Mouse (Mus musculus): ENCODE measurements around the gene Ispd.

The Ispd gene

DNA sequence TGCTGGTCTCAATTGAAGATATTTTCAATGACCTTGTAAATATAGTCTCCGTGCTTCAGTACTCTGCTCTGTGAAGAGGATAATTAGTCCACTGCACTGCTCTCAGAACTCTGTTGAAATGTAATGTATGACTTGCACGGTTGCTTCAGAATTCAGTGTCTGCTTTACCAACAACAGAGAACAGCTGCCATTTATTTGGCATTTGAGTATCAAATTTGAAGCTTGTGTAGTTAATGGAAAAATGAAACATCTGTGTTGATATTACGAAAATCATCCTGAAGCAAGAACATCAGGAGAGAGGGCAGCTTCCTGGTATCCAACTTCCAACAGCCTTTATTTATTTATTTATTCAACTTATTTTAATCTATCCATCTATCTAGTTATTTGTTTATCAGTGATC is 337.8 kb downstream of the Ispd start:
- no peak for DNase-seq

DNA sequence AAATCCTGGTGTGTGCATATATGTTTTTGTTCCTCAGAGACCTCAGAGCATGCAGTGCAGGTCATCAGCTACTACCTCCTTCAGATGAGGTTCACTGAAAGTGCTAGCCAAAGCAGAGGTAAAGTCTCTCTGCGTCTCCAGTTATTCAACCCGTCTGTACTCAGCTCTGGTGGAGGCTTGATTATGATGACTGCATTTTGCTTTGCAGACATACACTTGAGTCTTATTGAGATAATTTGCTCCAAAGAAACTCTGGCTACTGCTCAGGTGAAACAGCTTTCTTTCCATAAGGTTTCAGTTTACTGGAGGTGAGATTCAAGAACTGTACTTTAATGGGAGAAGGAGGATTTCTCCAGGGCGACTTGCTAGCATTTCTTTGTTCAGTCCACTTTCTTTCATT is 339.5 kb downstream of the Ispd start:
- DNase-seq: no peak

DNA sequence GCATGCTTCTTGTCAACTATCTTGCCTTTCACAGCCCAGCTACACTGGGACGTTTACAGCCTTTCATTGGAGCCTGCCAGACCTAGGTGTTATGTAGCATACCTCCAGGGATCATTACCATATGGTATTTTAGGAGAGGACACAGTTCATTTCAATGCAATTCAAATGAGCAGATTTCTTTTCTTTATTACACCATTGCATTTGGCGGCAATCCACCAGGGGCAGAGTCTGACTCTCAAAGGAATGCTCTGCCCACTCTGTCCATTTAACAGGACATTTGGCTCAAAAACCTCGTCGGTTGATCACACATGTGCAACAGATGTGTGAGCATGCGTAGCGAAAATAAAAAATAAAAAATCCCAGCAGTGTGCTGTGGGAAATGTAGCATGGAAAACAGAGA is 340.0 kb downstream of the Ispd start:
- no peak for DNase-seq

DNA sequence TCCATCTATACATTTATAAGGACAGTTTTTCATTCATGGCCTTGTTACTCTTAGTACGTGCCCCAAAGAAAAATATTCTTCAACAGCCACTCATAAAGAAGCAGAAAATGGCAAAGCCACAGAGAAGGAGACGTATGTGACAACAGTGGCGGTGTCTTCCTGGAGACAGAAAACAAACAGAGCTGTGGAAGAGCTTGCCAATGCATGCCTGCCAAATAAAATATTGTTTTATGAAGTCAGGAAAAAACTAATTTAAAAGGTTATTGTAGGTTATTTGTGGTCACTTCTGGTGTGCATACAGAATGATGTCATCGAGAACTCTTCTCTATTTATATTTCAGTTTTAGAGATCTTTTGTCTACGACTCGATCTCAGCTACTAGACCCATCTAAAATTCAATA is 341.5 kb downstream of the Ispd start:
- DNase-seq: no peak

DNA sequence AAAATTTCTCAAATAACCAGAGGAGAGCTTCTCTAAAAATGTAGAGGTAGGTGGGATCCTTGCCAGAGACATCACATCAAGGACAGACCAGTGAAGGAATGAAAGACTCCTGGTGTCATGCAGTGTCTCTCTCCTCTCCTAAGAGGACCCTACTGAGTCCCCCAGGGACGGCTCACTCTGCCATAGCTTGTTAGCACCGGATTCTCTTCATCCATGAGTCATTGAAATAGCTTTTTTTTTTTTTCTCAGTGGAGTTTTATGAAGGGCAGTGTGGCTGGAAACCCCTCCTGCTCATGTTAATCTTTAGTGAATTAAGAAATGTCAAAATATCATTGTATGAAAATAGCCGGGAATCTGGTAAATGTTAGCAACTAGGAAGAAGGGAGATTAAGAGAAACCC is 342.1 kb downstream of the Ispd start:
- DNase-seq: no peak

DNA sequence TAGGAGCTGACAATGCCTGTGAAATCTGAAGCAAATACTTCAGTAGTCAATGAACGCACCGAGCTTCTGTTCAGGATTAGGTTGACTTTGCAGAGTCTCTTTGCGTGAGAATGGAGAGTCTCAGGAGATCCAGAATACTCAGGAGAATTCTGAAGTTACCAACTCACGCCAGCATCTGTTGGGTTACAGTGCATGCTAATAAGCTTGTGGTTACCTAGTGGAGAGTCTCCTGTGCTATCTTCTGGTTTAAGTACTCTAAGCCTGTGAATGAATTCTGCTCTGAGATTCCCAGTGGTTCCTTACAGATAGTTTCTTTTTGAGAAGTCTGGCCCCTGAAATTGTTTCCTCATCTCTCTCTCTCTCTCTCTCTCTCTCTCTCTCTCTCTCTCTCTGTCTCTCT is 343.0 kb downstream of the Ispd start:
- no peak for DNase-seq

DNA sequence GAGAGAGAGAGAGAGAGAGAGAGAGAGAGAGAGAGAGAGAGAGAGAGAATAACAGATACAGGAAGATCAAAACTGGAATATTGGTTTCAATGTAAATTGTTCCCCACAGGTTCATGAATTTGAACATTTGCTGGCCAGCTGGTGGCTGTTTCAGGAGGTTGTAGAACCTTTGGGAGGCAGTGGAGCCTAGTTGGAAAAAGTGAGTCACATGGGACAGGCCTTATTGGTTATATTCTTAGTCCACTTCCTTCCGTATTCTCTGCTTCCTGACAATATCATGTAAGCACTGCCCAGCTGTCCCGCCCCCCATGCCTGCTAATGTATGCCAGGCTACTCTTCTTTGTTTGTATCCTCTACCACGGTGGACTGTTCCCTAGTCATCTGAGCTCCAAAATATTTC is 344.0 kb downstream of the Ispd start:
- DNase-seq: no peak

DNA sequence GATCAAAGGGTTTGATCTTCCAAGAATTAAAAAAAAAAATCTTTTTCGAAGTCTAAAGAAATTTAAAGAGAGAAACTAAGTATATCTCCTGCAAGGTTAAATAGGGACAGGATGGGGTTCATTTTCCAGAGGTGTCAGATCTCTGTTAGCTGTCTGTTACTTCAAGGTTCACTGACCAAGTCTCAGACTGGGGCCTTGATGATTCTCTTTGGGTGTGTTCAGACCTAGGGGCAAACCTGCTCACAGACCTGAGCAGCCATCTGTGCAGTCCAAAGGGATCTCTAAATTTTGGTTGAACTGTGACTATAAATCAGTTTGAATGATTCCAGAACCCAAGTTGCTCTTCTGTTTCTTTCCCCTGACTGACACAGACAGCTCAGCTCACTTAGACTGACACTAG is 344.8 kb downstream of the Ispd start:
- no peak for DNase-seq

DNA sequence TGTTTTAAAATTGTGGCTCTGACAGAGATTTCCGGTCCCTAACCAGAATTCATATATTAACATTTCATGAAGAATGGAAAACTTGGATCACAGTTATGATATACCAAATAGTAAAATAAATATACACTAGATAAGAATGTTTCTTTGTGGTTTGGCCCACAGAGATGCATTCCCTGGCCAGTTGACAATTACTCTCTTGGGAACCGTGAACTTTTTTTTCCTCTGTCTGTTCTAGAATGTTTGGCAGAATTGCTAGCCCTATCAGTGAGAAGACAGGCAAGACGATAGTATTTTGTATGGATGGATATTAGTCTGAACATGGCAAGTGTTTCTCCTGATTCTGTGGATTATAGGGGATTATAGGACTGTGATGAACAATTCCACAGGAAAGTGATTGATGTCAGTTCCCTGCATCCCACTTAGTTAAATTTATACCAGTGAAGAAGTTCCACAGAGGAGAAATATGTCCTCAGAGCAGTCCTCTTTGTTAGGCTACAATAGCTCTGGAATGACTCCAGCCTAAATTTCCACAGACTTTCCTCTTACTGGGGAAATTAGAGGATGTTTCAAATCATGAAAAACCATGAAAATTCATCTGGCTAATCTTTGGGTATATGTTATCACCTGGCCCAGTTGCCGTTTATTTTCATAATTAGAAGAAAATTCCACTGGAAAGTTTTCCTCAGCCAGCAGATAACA is 352.6 kb downstream of the Ispd start:
- no peak for DNase-seq
